Mouse (Mus musculus): Measurements from ENCODE around the gene St7.

St7 gene

GRCm38 (mm10) chr6:17769972-17770644 is 77.4 kb downstream of the St7 start:
- no peak for DNase-seq

DNA sequence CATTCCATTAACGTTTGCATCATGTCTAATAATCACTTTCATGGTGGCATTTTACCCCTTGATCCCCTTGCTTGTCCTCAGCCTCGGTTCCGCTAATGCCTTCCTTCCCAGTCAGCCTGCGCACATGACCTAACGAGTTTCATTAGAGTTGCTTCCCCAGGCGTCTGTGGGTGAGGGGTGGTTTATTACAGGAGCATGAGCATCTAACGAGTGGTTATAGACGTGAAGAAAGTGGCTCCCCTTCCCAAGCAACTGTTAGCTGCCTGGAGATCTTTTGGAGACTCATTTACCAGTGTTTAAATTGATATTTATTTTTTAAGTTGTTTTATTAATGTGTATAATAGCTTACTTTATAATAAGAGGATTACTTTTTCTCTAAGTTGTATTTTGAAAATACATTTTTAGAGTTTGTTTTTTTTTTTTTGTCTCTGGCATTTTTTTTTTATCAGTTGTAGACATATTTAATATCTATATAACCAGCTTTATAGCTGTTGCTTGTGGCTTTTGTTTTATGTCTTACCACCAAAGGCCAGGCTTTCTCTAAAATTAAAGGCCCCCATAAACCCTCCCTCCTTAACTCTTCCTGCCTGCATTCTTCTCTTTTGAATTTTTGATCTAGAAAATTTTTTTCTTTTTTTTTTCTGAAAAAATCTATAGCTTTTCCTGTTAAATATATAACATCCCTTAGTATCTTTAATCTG is 78.1 kb downstream of the St7 start:
- no peak for DNase-seq

DNA sequence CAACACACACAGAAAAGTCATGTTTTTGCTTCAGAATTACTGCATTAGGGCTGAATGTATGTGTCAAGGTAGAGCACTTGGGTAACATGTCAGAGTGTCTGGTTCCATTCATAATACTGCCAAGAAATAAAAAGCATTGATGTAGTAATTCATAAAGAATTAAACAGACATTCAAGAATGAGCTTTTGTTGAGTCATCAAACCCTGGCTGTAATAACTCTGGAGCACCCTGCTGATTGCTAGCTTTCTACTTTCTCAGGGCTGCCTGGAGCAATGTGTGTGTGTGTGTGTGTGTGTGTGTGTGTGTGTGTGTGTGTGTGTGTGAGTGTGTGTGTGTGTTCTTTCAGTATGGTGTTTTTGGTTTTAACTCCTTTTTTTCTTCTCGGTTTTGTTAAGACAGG is 78.7 kb downstream of the St7 start:
- no peak for DNase-seq

- no peak for DNase-seq
These were observed 79.8 kb downstream of the St7 start for GRCm38 (mm10) chr6:17772514-17772913.

GRCm38 (mm10) chr6:17776041-17776440 is 83.3 kb downstream of the St7 start:
- DNase-seq: no peak

- DNase-seq: no peak
These were observed 84.5 kb downstream of the St7 start for GRCm38 (mm10) chr6:17777018-17777799.

GRCm38 (mm10) chr6:17778648-17779202 is 86.0 kb downstream of the St7 start:
- DNase-seq: no peak

DNA sequence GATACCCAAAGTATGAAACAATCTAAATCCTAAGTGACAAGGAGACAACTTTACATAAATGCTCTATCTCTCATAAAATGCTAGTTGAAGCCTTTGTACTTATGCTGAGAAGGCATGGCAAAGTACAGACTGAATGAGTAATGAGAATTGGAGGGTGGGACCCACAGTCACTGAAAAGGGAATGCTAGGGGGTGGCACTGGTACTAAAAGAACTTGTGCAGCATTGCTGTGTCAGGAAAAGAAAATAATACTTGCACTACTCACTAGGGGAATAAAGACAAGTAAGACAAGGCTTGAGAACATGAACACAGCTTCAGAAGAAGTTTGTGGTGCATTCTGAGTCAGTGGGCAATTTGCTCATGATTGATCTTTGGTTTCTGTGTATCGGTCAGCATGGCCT is 90.8 kb downstream of the St7 start:
- no peak for DNase-seq

DNA sequence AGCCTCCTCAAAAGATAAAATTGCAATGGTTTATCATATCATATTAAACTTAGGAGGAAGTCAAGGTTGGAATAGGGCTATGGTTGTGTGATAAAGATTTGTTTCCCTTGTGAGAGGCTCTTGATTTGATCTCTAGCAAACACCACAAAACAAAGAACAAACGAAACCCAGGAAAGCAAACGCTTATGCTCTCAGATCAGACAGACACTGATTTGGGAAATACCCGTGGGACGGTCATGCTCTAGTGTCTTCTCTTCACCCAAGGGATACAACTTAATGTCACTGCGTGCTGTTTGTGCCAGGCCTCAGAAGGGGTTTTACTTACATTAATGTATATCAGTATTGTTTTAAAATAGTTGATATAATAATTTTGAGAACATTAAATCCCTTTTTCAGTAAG is 91.8 kb downstream of the St7 start:
- DNase-seq: no peak

- DNase-seq: no peak
These were observed 92.5 kb downstream of the St7 start for GRCm38 (mm10) chr6:17785248-17785647.

DNA sequence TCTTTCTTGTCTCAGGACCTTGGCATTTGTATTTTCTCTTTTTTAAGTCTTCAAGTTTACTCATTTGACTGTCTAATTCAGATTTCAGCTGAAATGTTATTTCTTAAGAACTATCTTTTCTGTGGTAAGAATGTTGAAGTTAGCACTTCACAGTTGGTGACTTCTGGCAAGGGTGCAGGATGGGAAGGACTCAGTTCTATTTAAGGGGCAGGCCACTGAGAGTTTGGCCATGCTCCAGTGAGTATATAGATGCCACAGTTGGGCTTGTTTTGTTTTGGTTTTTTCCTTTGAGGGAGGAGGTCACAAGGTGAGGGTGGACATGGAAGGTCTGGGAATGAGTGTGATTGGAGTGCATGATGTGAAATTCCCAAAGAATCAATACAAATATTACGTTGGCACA is 95.1 kb downstream of the St7 start:
- no peak for DNase-seq

GRCm38 (mm10) chr6:17790251-17790650 is 97.5 kb downstream of the St7 start:
- no peak for DNase-seq

GRCm38 (mm10) chr6:17793471-17793870 is 100.7 kb downstream of the St7 start:
- DNase-seq: no peak

- no peak for DNase-seq
These were observed 104.6 kb downstream of the St7 start for GRCm38 (mm10) chr6:17797271-17797713.

GRCm38 (mm10) chr6:17800694-17801093 is 108.0 kb downstream of the St7 start:
- DNase-seq: no peak

DNA sequence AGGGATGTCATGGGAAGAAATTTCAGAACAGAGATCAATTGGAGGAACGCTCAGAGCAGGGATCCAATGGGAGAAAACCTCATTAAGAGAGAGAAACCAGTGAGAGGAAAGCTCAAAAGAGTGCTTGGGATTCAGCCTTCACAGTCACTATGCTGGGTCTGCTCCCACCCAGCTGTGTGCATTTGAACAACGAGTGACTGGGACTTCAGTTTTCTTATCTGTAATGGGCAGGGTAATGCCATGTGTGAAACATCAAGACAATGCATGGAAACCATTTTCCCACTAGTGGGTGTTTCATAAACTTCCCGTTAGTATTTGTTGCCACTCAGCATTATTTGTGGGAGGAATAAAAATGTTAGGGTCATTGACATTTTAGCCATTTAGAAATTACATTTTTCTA is 111.7 kb downstream of the St7 start:
- DNase-seq: no peak

- no peak for DNase-seq
These were observed 113.8 kb downstream of the St7 start for GRCm38 (mm10) chr6:17806569-17806968.

GRCm38 (mm10) chr6:17811063-17811462 is 118.3 kb downstream of the St7 start:
- DNase-seq: no peak

DNA sequence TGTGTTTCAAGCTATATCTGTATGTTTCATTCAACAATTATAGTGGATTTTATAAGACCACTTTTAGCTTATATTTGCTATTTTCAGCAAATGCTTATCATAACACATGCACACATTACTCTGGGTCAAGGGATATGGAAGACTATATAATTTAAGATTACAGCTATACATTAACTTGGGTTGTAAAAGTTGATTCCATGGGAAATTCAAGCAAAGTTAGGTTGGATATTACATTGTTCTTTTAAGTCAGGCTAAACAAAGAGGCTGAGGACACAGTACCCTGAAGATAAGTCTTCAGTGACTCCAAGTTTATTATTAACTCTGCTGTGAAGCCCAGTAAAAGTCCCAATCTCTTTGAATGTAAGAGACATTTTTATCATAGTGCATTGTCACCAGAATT is 118.8 kb downstream of the St7 start:
- no peak for DNase-seq

- DNase-seq: no peak
These were observed 121.4 kb downstream of the St7 start for GRCm38 (mm10) chr6:17814074-17814649.

- no peak for DNase-seq
These were observed 124.2 kb downstream of the St7 start for GRCm38 (mm10) chr6:17816865-17817435.

DNA sequence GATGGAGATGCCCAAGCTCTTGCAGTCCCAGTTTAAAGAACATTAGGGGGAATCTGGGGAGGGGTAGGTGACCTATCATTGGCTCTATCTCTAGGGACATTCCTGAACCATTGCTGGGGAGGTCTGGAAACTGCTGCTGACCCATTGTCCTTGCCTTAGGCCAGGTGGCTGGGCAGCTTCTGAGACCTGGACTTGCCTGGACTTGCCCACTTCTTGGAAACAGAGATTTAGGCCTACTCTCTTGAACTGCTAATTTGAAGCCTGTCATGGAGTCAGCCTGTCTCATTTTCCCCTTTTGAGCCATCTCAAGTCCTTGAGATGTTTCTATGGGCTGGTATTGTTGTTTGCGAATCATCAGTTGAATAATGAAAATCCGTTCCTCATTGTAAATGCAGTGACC is 130.9 kb downstream of the St7 start:
- no peak for DNase-seq

DNA sequence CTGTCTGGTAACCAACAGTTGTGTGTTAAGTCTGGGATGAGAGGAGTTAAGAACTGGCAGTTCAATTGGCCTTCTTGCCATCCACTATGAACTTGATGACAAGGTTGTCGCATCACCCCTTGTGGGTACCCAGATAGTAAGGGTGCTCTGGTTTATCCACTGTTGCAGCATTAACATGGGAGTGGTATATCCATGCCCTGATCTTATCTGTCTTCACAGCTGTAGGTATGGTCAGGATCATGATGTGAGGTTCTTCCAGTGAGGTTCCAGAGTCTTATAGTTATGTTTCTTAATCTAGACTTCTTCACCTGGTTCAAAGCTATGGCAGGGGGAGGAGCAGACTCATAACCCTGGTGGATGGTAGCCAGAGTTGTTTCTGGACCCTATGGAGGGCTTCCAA is 132.0 kb downstream of the St7 start:
- DNase-seq: no peak

Measured in thymus, postnatal 4 days (tissue).